Mouse (Mus musculus) gastrocnemius, postnatal 14 days (tissue): Measurements from ENCODE around the gene Nol10. TPM values are rescaled to one million over a fixed set of nuclear protein-coding genes. Genes with fewer than 3 reads are reported as not detected.

Experiments used
- DNase-seq: peaks from one replicate; pipeline ENCODE4 v3.0.0; 2021; ENCODE audit warnings: mixed read lengths
- intact Hi-C: fragments of 180-260 bp; cut with DNase I; formaldehyde crosslinking; loops from one replicate; pipeline ENCODE4 v1.15.1; 2025; ENCODE audit warnings: low total_unique reads
- long read RNA-seq, 2 experiments: library from polyadenylated mRNA; stranded (forward); transcript quantifications; one replicate each; pipeline ENCODE4 v2.0.0; 2021
- total RNA-seq, 2 experiments: library from RNA; stranded (reverse); gene quantifications; 2 replicates each; pipeline ENCODE4 v1.2.3; 2021

The Nol10 gene
- 1 to 10 TPM; 6.6 to 9.3 TPM for total RNA-seq
- long read RNA-seq, experiment 1, partial matches to known transcripts: 0 of 4 reads
- long read RNA-seq, experiment 1, other reads (novel, unspliced or antisense): 0 of 4 reads
- long read RNA-seq, experiment 2, partial matches to known transcripts: 0 of 3 reads
- long read RNA-seq, experiment 2, other reads (novel, unspliced or antisense): 1 of 3 reads

DNA sequence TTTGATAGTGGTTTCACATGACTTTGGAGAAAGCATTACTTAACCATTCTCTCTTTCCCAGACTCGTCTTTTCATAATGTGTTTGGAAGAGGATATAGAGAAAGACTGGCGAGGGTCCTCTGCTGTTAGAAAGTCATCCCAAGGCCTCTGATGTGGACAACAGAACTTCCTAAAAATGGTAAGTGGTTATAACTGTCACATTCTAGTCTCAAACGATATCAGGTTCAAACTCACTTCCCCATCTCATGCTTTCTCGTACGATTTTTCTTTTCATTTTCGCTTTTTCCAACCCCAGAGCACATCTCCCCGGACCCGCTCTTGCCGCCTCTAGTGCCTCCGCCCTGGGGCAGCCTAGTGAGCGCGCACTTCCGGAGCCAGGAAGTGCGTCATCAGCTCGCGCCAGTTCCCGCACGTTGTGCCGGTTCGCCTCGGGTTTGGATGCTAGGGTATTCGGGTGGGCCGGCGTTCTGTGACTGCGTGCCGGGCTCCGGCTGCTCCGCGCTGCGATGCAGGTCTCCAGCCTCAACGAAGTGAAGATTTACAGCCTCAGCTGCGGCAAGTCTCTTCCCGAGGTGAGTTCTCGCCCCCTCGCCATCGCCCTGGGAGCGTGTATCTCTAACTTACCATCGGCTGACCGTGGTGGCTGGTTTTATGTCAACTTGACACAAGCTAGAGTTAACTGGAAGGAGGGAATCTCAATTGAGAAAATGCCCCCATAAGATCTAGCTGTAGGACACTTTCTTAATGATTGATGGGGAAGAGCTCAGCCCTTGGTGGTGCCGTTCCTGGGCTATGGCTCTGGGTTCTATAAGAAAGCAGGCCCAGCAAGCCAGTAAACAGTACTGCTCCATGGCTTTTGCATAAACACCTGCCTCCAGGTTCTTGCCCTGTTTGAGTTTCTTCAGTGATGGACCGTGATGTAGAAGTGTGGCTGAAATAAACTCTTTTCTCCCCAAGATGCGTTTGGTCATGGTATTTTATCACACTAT, at the start of gene Nol10:
TSS of gene Nol10 (plus strand) at position 411 of the 989 bp plus-strand sequence.
- intact Hi-C loops: no loop called here
- DNase-seq: peak; percentile 89

DNA sequence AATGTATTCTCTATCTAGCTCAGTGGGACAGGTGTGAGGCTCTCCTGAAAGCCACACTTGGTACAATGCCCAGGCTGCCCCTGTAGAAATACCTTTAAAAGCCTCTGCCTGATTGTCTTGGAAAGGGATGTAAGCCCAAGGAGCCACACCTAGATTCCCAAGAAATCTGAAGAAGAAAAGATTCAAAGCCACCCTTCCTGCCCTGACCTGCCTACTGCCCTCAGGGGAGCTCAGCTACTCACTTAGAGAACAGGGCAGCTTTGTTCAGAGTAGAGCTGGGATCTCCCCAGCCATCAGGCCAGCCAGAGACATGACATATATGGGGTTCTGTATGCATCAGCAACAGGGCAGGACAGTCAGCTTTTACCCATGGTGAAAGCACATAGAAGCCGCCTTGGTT, 48.4 kb upstream of the Nol10 start:
- no peak for DNase-seq
- intact Hi-C loops: no loop called here

GRCm38 (mm10) chr12:17305445-17305844, 42.8 kb upstream of the Nol10 start:
- intact Hi-C loops: no loop called here
- no peak for DNase-seq

DNA sequence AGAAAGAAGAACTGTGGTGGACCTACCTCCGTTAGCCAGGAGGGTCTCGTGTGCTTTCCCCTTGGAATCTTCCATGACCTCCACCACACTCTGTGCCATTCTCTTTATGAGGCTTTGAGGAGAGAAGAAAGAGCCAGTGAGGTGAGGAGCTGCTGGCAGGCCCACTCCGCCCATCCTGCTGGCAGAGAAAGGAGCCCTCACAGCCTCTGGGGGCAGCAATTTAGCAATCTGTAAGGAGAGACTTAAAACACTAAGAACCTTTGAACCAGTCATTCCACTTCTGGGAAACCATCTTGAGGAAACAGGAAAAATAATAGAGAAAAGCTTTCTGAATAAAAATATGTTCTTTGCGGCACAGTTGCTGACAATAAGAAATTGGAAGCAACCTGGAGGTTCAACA, 40.0 kb upstream of the Nol10 start:
- DNase-seq: no peak

DNA sequence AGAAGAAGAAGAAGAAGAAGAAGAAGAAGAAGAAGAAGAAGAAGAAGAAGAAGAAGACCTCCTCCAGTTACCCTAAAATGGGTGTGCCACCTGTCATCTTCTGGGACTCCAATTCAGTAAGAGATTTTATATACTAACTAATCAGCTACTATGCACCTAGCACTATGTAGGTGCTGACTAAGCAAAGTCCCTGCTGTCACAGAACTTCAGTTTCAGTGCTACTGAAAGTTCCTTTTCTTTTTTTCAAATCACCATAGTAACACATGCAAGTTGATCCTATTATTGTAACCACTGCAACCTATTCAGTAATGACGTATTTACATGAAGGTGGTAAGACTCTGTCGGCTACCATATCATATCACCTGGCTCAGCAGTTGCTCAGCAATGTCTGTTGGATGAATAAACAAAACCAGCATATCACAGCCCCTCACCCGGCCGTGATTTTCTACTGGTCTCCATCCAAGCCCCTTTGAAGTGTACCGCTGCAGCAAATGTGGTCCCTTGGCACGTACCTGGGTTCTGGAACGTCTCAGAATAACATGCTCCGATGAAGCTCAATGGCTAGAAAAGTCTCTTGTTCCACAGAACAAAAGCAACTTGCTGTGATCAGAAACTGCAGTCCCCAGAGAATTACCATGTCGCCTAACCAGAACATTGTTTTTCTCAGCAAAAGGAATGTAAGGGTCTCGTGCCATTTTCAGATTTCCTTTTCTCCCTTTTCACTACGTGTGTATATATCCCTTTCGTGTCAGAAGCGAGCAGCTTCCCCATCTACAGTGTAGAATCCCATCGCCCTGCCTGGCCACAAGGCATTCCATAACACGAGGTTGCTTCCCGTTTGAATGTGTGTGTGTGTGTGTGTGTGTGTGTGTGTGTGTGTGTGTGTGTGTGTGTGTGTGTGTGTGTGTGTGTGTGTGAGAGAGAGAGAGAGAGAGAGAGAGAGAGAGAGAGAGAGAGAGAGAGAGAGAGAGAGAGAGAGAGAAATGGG, 37.1 kb upstream of the Nol10 start:
- intact Hi-C loops: no loop called here
- no peak for DNase-seq

More for the DNA sequence above, 40.0 kb upstream of the Nol10 start:
- intact Hi-C loops: no loop called here

- no peak for DNase-seq
These were observed 32.2 kb upstream of the Nol10 start for GRCm38 (mm10) chr12:17316096-17316495.

DNA sequence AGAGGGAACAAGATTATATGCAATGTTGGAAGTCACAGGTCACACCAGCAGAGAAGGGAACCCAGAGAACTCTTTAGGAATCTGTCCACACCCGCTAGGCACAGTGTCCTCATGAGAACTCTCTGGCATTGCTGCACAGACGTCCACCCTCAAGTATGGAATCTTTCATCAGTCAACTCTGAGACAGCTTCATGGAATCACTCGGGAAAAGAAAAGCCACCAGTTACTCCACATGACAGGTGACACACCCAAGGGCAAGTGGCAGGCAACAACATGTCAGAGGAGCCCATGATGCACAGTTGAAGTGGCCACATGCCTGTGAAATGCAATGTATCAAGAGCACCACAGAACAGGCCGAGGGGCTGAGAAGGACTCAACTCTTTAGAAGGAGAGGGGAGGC, 30.3 kb upstream of the Nol10 start:
- no peak for DNase-seq
- intact Hi-C loops: no loop called here

More at GRCm38 (mm10) chr12:17316096-17316495, 32.2 kb upstream of the Nol10 start:
- intact Hi-C loops: no loop called here

DNA sequence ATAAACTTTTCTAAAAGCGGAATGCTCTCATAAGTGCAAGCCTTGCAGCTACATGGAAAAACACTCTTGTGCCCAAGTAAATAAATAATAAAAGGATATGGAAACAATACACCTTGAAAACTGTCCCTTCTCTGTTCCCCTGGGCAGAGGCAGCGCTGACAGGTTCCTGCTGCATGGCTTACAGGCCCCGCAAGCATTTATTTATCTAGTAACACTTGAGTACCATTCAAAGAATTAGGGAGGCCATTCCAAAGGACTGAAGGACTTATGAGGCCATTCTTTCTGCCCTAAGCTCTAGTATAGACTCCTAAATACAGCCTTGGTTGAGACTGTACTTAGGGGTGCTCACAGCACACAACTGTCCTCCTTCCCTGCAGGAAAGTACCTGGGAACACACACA, 29.8 kb upstream of the Nol10 start:
- intact Hi-C loops: no loop called here
- DNase-seq: no peak

DNA sequence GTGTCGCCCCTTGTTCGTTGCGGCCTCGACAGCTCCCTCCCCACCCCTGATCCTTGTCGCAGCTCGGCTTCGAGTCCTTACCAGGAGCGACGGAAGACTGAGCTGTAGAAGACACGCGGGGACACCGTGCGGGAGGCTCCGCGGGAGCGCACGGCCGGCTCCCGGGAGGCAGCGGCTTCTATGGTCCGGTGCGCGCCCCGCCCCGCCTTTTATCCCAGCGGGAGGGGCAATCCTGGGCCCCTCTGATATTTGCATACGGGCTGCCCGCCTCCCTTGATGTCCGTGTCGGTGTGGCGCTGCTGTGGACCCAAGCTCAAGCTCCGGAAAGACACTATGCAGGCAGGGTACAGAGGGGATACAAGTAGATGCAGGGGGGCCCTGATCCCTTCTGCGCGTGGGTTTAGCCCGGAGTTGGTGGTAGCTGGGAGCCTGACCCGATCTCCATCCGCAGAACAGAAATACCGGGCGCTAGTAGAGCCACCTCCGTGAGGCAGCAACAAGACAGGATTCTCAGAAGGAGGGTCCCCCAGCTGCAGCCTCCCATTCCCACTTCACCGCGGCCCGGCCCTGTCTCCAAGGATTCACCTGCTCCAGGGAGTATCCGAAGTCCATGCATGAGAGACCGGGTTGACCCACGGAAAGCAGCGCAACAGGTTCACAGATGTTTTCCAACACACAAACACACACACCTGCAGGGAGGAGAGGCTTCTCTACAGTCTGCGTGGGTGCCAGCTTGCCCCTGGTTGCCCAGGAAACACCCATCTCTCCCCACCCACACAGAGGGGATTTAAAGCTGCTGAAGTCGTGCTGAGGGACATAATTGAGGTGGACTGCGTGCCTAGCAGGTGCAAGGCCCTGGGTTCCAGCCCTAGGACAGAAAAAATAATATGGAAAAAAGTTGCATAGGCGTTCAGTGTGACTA, 23.4 kb upstream of the Nol10 start:
- DNase-seq: no peak
- intact Hi-C loops: no loop called here

- no peak for DNase-seq
- intact Hi-C loops: no loop called here
These were observed 19.0 kb upstream of the Nol10 start, which contains the start of gene Atp6v1c2 for GRCm38 (mm10) chr12:17329259-17329658. Gene Atp6v1c2 (minus strand): TSS chr12:17329359.

DNA sequence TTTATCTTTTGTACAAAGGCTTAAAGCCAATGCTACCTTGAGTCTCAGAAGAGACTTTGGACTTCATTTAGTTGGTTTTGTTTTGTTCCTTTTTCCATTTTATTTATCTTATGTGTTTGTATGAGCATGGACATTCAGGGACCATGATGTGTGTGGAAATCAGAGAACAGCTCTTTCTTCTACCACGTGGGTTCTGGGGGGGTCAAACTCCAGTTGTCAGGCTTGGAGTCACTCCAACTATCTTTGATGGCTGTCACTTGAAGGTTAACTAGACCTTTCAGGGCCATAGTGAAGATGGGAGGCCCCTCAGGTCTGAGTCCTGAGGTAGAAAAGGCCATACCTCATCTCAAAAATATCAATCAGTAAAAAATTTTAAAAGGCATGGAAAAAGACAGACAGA, 14.8 kb upstream of the Nol10 start:
- no peak for DNase-seq
- intact Hi-C loops: no loop called here

DNA sequence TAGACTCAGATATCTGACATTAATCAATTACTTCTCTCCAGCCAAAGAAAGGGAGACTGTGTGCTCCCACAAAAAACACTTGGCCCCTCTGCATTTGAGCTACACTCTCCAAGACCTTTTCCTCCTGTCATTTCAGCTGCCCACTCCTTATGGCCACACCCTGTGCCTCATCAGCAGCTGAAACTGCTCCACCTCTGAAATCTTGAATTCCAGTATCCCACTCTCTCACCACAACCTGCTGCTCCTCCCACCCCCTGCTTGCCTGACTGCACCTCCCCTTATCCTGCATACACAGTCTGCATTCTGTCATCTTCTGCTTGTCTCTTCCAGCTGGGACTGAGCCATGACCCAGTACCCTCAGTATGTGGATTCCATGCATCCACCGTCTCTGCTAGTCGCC, 9.9 kb upstream of the Nol10 start:
- no peak for DNase-seq
- intact Hi-C loops: no loop called here

- intact Hi-C loops: no loop called here
- no peak for DNase-seq
These were observed 8.9 kb upstream of the Nol10 start for GRCm38 (mm10) chr12:17339114-17339905.

- intact Hi-C loops: no loop called here
- no peak for DNase-seq
These were observed 771 bp upstream of the Nol10 start for GRCm38 (mm10) chr12:17347327-17348047.

DNA sequence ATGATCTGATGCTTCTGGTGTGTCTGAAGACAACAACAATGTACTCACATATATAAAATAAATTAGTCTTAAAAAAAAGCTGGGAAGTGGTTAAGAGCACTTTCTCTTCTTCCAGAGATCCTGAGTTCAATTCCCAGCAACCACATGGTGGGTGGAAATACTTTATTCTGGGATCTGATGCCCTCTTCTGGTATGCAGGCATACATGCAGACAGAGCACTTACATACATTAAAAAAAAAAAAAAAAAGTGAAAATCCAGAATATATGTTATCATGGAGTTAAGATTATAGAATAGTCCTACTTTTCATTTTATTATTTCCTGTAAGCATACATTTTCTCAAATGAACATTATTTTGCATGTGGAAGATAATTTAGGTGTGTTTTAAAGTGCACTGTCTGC, 1.8 kb downstream of the Nol10 start:
- DNase-seq: no peak
- intact Hi-C loops: loop anchor here (10.0 kb wide), 1 partner anchor 345 kb away; the partner anchor contains the start of gene Hpcal1

DNA sequence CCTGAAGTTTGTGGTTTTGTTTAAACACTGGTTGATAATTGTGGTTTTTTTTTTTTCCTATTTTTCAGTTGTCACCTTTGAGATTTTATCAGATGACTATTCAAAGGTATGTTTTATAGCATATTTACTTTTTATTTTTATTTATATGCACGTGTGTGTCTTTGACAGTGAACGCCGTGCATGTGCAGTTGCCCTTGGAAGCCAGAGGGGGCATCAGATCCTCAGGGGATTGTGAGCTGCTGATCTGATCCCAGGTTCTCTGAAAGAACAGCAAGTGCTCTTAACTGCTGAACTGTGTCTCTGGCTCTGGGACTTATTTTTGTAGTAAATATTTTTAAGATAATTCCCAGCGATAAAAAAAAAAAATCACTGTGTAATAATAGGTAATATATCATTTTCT, 8.6 kb downstream of the Nol10 start:
- no peak for DNase-seq
- intact Hi-C loops: loop anchor here (10.0 kb wide), 1 partner anchor 338 kb away; the partner anchor contains the start of gene Hpcal1

- DNase-seq: no peak
- intact Hi-C loops: loop anchor here (10.0 kb wide), 1 partner anchor 337 kb away; the partner anchor contains the start of gene Hpcal1
These were observed 9.5 kb downstream of the Nol10 start for GRCm38 (mm10) chr12:17357795-17358194.
